Mouse (Mus musculus): ENCODE measurements at regions not wholly inside any gene's neighbourhood (a gene's known extent, or its start where the extent isn't known, plus 50 kb on each side); places are given as distances from the start of the nearest gene placed in this dataset.

DNA sequence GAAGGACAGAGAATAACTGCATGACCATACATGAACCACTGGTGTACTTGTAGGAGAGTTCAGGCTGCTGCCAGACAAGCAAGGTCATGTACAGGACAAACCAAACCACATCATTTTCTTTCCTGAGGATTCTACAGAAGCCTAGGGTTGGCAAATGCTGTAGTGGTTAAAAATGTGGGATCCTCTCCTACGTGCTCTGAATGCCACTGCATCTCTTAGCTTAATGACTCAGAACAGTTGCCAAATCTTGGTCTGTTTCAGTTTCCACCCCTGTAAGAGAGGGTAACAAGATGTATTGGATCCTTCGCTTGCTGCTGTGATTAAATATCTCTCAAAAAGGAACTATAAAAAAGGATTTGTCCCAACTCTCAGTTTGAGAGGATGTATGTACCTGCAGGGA is 938.1 kb downstream of the 4930444P10Rik start:
- DNase-seq (ENCODE audit: low spot score in 2 of 2), result no peak

DNA sequence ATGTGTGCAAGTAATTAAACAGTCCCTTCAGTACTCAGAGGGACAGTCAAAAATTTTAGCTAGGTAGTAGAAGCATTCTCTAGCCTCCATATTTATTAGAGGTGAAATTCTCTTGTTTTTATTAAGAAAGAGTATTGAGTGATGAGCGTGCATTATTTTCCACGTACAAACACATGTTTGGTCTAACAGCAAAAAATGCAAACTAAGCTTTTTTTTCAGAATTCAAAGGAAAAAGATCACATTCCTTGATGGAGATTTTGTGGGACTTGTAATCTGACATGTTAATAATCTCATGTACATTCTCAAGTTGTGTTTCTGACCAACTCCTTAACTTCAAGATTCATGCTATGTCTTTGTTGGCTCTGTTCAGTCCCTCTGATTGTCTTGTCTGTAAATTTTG is 939.2 kb downstream of the 4930444P10Rik start:
- no peak for DNase-seq (ENCODE audit: low spot score in 2 of 2)

DNA sequence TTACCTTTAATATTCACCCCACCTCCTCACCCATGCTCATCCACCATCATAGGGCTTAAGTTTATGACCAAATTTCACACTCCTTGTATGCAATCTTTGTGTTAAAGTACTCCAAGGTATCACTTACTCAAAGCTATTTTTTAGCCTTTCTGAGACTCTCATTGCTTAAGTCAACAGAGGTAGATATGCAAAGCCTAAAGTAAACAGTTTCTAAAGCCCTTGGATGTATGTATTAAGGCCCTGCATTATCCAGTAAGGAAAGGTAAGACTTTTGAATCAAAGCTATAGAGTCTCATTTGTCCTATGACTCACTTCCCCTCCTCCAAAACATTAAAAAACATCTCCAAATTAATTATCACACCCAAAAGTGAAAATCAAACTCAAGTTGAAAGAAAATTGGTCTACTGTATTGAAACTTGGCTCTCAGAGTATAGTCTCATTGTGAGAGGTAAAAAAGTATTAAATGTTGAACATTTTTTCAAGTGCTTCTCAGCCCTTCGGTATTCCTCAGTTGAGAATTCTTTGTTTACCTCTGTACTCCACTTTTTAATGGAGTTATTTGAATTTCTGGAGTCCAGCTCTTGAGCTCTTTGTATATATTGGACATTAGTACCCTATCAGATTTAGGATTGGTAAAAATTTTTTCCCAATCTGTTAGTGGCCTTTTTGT is 949.1 kb downstream of the 4930444P10Rik start:
- DNase-seq (ENCODE audit: low spot score in 2 of 2), result no peak

DNA sequence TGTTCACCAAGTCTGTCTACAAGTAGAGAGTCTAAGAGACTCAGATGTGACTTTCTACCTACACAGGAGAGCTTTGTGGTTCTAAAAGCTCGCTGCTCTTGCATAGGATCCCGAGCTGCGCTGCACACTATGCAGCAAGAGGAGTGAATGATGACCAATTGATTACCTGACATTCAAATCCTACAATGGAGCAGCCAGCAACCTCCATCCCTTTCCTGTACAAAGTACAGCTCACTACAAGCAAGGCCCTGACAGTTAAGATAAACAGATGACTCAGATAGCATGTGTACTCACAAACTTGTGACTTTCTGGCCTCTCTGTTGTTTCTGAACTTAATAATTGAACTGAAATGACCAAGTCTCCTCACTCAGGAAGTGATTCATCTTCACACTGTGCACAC is 974.7 kb downstream of the 4930444P10Rik start:
- DNase-seq (ENCODE audit: low spot score in 2 of 2), result peak in 1 of 2 experiments; percentile 1

DNA sequence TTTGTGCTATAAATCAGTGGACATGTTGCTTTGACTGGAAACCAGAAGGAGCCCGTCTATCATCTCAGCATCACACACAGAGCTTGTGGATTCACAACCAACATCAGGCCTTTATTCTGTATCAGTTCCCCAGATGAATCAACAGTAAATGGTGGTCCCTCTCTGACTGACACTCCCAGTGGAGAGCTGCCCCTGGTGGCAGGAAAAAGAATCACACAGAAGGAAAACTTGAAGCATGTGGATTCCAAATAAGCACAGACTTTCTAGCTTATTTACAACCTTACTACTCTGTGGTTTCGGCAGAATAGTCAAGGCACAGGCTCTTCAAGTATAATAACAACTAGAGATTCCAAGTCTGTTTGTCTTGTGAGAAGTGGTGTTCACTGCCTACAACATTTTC is 981.7 kb downstream of the 4930444P10Rik start:
- no peak for DNase-seq (ENCODE audit: low spot score in 2 of 2)

DNA sequence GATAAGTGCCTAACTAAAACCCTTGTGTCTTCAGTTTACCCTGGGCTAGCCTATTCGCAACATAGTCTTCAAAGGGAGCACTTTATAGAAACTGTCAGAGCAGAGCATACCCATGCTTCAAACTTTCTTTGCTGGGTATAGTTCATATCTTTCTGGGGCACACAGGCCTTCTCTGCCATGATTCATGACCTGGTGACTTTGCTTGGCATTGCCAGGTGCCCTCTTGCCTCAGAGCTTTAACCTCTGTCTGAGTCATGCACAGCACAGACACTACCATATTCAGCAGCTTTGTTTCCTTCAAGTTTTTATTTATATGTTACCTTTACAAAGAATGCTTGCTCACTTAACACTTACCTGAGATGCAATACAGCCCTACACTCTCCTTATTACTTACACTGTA is 1022.8 kb downstream of the 4930444P10Rik start:
- peak in 1 of 2 experiments; percentile 36 for DNase-seq (ENCODE audit: low spot score in 2 of 2)

DNA sequence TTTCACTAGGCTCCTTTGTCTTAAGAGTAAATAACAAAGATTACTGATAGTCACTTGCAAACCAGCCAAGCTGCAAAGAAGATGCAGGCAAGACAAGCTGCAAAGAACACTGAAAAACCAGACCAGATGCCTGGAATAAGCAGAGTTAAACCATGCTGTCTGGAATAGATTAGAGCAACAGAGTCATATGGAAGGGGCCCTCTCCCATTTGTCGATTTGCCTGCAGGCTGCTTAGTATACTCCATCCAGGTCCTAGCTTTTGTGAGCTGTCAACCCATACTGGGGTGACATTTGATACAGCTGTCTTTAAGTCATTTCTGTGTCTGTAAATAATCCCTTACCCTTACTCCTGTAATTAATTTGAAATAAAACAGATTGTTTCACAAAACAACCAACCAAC is 1059.1 kb downstream of the 4930444P10Rik start:
- DNase-seq (ENCODE audit: low spot score in 2 of 2), result no peak

DNA sequence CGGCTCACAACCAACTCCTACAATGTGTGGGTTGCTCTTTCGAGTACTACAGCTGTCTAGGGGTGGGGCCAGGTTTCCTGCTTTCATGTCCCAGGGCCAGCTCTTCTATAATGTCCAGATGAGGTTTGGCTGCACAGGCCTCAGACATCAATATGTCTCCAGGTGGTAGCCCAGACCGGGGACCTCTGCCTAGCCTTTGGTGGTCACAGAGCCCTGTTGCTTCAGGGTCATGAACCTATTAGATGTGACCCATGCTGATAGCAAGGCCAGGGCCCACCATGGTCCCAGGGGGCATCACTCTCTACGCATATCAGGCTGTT is 1074.7 kb downstream of the 4930444P10Rik start:
- DNase-seq (ENCODE audit: low spot score in 2 of 2), result no peak

DNA sequence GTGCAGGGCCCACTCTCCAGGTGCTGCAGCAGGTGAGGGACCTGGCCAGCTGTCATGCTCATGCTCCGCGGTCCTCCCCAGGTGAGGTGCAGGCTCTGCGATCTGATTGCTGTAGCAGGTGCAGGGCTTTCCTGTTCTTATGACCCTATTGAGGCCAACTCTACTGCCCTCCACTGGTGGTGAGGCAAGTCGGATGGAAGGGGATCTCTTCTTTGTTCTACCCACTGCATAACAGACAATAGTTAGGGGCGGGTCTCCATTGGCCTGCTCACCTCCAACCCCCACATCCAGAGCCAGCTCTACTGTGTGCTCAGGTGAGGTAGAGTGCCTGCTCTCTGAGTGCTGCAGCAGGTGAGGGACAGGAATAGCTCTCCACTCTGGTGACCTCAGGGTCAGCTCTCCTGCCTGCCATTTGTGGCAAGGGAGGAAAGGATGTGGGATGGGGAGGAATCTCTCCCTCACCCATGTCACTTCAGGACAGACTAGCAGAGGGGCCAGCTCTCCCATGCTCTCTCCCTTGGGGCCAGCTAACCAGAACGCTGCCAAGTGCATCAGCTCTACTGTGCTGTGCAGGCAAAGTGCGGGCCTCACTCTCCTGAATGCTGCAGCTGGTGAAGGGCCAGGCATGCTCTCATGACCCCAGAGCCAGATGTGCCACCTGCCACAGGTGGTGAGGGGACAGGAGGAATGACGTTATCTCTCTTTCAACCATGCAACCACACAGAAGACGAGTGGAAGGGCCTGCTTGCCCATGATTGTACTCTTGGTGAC is 1075.3 kb downstream of the 4930444P10Rik start:
- no peak for DNase-seq (ENCODE audit: low spot score in 2 of 2)

DNA sequence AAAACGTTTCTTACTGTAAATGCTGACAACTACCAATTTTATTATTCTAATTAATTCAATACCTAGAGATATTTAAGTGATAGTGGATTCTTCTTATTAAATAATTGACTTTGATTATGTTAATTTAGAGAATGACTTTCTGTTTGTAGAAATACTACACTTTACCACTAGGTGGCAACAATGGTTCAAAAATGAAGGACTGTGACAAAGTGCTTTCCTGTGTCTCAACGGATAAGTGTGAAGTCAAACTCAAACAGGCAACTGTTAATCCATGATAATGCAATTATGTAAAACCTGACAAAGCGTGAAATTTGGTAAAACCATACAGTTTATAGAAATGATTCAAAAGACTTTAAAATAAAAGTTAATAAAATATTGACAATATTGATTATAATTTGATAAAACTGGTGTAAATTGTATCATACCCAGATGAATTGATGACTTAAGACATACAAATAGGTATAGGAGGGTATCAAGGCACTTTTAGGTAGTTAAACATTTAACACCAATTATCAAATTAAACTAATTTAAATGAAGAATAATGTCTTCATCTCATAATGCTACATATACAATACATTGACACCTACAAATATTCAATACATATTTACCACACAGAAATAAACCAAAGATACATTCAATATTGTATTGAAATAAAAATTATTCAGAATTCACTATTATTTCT is 1085.3 kb downstream of the 4930444P10Rik start:
- DNase-seq (ENCODE audit: low spot score in 2 of 2), result no peak

DNA sequence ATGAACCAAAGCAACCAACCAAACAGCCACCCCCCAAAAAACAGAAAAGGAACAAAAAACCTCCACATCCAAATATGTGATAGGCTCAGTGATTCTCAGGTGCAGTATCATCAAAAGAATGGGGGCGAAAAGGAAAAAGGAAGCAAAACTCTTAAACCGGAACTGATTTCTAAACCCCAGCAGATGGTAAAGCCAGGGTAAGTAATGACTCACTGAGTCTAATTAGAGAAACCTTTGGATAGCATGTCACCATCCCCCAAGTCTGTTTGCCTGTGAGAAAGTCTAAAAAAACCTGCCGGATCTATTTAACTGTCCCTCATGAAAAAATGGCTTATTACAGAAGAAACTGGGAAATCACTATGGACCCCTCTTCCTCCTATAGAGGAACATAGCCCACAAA is 1097.8 kb downstream of the 4930444P10Rik start:
- no peak for DNase-seq (ENCODE audit: low spot score in 2 of 2)

DNA sequence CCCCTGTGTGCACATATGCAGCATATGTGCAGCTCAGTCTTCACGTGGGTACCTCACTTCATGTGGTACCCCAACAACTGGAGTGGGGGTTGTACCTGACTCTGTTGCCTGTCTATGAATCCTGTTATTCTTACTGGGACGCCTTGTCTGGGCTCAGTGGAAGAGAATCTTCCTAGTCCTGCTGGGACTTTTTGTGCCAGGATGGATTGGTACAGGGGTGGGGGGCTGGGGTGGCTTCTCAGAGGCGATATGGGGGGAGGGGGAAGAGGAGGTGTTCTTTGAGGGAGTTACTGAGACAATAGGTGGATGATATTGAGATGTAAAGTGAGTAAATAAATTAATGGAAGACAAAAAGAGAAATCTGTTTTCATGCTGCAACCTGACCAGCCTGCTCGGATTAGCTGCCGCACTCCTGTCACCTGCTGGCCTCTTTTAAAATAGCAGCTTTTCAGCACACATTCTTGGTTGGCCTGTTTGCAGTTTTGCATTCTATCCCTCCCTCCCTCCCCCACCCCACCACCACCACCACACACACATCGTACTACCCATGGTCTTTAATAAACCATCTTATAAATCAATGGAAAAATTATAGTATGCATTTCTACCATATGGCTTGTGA is 1112.9 kb downstream of the 4930444P10Rik start:
- DNase-seq (ENCODE audit: low spot score in 2 of 2), result no peak

Data from adrenal gland, adult 18-20 months (tissue).